Mouse (Mus musculus) left cerebral cortex, postnatal 14 days (tissue): ENCODE measurements at regions not wholly inside any gene's neighbourhood (a gene's known extent, or its start where the extent isn't known, plus 50 kb on each side); places are given as distances from the start of the nearest gene placed in this dataset.

Experiments
- DNase-seq, 2 experiments: peaks; one replicate each; pipeline ENCODE4 v3.0.0; 2021 to 2022; ENCODE audit warnings: low spot score in 2 of 2, mixed read lengths in 1 of 2
- intact Hi-C: fragments of 180-260 bp; cut with DNase I; formaldehyde crosslinking; loops from one replicate; pipeline ENCODE4 v1.15.1; 2025

- DNase-seq, result no peak
- intact Hi-C loops, result loop anchor here (5.0 to 10.0 kb wide), 2 partner anchors 478 to 756 kb away; partner anchors contain the start of gene Syt1
These were observed 480.0 kb upstream of the Syt1 start for GRCm38 (mm10) chr10:109490765-109491164.

- intact Hi-C loops, result no loop called here
These were observed 477.2 kb upstream of the Syt1 start for GRCm38 (mm10) chr10:109488000-109488399.

GRCm38 (mm10) chr10:109486917-109487604 lies 476.3 kb upstream of the Syt1 start:
- DNase-seq, result no peak

More at GRCm38 (mm10) chr10:109488000-109488399, 477.2 kb upstream of the Syt1 start:
- DNase-seq, result no peak

GRCm38 (mm10) chr10:109480551-109480950 lies 469.8 kb upstream of the Syt1 start:
- intact Hi-C loops, result no loop called here
- DNase-seq, result no peak

More at GRCm38 (mm10) chr10:109486917-109487604, 476.3 kb upstream of the Syt1 start:
- intact Hi-C loops, result no loop called here

- no peak for DNase-seq
- intact Hi-C loops, result no loop called here
These were observed 469.2 kb upstream of the Syt1 start for GRCm38 (mm10) chr10:109479941-109480340.

- intact Hi-C loops, result no loop called here
These were observed 455.7 kb upstream of the Syt1 start for GRCm38 (mm10) chr10:109466516-109466915.

GRCm38 (mm10) chr10:109431112-109431511 lies 420.3 kb upstream of the Syt1 start:
- peak in 1 of 2 experiments; percentile 5 for DNase-seq
- intact Hi-C loops, result no loop called here

More at GRCm38 (mm10) chr10:109466516-109466915, 455.7 kb upstream of the Syt1 start:
- DNase-seq, result no peak

GRCm38 (mm10) chr10:109427878-109428277 lies 417.1 kb upstream of the Syt1 start:
- intact Hi-C loops, result no loop called here
- no peak for DNase-seq

- peak; percentile 2 to 17 for DNase-seq
- intact Hi-C loops, result no loop called here
These were observed 396.2 kb upstream of the Syt1 start for GRCm38 (mm10) chr10:109407011-109407410.

- DNase-seq, result no peak
- intact Hi-C loops, result no loop called here
These were observed 394.4 kb upstream of the Syt1 start for GRCm38 (mm10) chr10:109405116-109405685.

GRCm38 (mm10) chr10:109383758-109384157 lies 373.0 kb upstream of the Syt1 start:
- intact Hi-C loops, result no loop called here
- no peak for DNase-seq

- intact Hi-C loops, result no loop called here
- DNase-seq, result no peak
These were observed 368.1 kb upstream of the Syt1 start for GRCm38 (mm10) chr10:109378846-109379245.

- DNase-seq, result no peak
- intact Hi-C loops, result no loop called here
These were observed 349.4 kb upstream of the Syt1 start for GRCm38 (mm10) chr10:109360161-109360560.

- peak; percentile 23 to 25 for DNase-seq
- intact Hi-C loops, result no loop called here
These were observed 348.0 kb upstream of the Syt1 start for GRCm38 (mm10) chr10:109358812-109359211.

- intact Hi-C loops, result no loop called here
- peak; percentile 51 to 73 for DNase-seq
These were observed 322.1 kb upstream of the Syt1 start for GRCm38 (mm10) chr10:109332846-109333386.

GRCm38 (mm10) chr10:109309286-109309685 lies 298.5 kb upstream of the Syt1 start:
- intact Hi-C loops, result no loop called here
- no peak for DNase-seq

- DNase-seq, result no peak
- intact Hi-C loops, result no loop called here
These were observed 289.4 kb upstream of the Syt1 start for GRCm38 (mm10) chr10:109300199-109300598.

- no peak for DNase-seq
- intact Hi-C loops, result no loop called here
These were observed 289.0 kb upstream of the Syt1 start for GRCm38 (mm10) chr10:109299785-109300184.

GRCm38 (mm10) chr10:109283348-109283747 lies 272.6 kb upstream of the Syt1 start:
- DNase-seq, result peak; percentile 7 to 43
- intact Hi-C loops, result no loop called here

- intact Hi-C loops, result no loop called here
- DNase-seq, result no peak
These were observed 239.0 kb upstream of the Syt1 start for GRCm38 (mm10) chr10:109249781-109250180.

- DNase-seq, result no peak
These were observed 235.5 kb upstream of the Syt1 start for GRCm38 (mm10) chr10:109246328-109246727.

More at GRCm38 (mm10) chr10:109246328-109246727, 235.5 kb upstream of the Syt1 start:
- intact Hi-C loops, result no loop called here
